Mouse (Mus musculus) central nervous system, embryonic 14 days (tissue): Measurements from ENCODE around the gene Fam45a. TPM values are rescaled to one million over a fixed set of nuclear protein-coding genes. Genes with fewer than 3 reads are reported as not detected.

ENCODE experiments used
- polyA plus RNA-seq: library from polyadenylated mRNA; depleted of rRNA; stranded (reverse); fragments of >200 nt; gene quantifications from 2 replicates; pipeline ENCODE4 v1.2.3, GENCODE M21; 2012; rRNA removed

Fam45a gene
- polyA plus RNA-seq = 36.2 and 36.9 TPM in 2 replicates

GRCm38 (mm10) chr19:60811098-60812035 is at the start of gene Fam45a:
Gene Fam45a, plus strand, starts transcription at chr19:60811585.

GRCm38 (mm10) chr19:60790551-60791161 is 20.7 kb upstream of the Fam45a start, which contains the start of gene Eif3a:
Gene Eif3a, minus strand, starts transcription at chr19:60790658.

GRCm38 (mm10) chr19:60860868-60861700 is 49.7 kb downstream of the Fam45a start, which contains the start of gene Sfxn4:
Gene Sfxn4, minus strand, starts transcription at chr19:60861479.

GRCm38 (mm10) chr19:60874064-60874694 is 62.8 kb downstream of the Fam45a start, which contains the start of gene Prdx3:
Gene Prdx3, minus strand, starts transcription at chr19:60874556.

Other genes with a start within 250 kb of the Fam45a start
- gene Cacul1, start 230.6 kb upstream of the Fam45a start, polyA plus RNA-seq = 23.2 and 24.5 TPM in 2 replicates
- 15.8 and 16.2 TPM in 2 replicates for gene Nanos1, start 55.6 kb upstream of the Fam45a start, polyA plus RNA-seq
- 110 and 116 TPM in 2 replicates for gene Eif3a, start 20.9 kb upstream of the Fam45a start, polyA plus RNA-seq
- gene Sfxn4, start 49.9 kb downstream of the Fam45a start, polyA plus RNA-seq = 9.8 and 10.8 TPM in 2 replicates
- gene Prdx3, start 63.0 kb downstream of the Fam45a start, polyA plus RNA-seq = 64.5 and 65.2 TPM in 2 replicates
- 4.7 and 5.1 TPM in 2 replicates for gene Grk5, start 78.2 kb downstream of the Fam45a start, polyA plus RNA-seq